In the genomic region with DNA sequence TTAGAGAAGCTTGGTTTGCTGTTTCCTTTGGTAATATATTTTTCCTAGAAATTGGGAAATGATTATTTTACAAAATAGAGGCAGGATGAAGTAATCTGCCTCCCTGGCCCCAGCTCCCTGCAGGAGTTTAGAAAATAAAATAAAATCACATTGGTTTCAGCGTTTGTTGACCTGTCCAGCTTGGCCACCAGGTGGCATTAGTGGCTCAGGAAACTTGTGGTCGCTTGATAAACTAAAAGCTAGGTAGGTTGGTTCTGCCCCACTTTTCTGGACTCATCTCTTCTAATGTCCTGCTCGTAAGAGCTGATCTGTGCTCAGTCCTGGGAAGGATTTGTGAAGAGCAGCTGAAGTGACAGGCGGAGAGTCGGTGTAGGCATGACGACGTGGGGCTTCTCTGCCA, we compare ENCODE assay signal across 8 mouse cellular contexts. TPM values are rescaled to one million over a fixed set of nuclear protein-coding genes. Genes with fewer than 3 reads are reported as not detected.
DNase-seq lines count a peak whose midpoint lies in the region; ATAC-seq and TF ChIP-seq lines count a peak whose summit lies in the region.
"Had no signal": no experiment of that assay in that cellular context is flagged by ENCODE, and none has a peak within 500 bp of the region (broad histone marks: within the 10 kb centered on the region; RNA-seq: fewer than 3 reads in every experiment).

No protein-coding gene starts in this region.

- no peaks in the 10 kb centered on the region for H3K9me3 ChIP-seq in hindbrain, postnatal 0 days (ENCODE audit: low read length)
- no peaks in the 10 kb centered on the region for H3K9me3 ChIP-seq in limb, embryonic 14.5 days (ENCODE audit: control insufficient read depth, low read length)
- H3K9me3 ChIP-seq: heart, embryonic 15.5 days had no signal

- DNase-seq in spleen, adult 2 months (ENCODE audit: low read depth in 1 of 2, low spot score in 2 of 2): peak; percentile 17 to 33
- no peak for DNase-seq in spleen, adult 12 weeks (ENCODE audit: low spot score)
- DNase-seq in cerebellum, postnatal 25 days: peak; percentile 81 to 87
- peak; percentile 89 for DNase-seq in hindbrain, postnatal 0 days (ENCODE audit: low spot score)
- peak; percentile 71 for DNase-seq in limb, embryonic 14.5 days (ENCODE audit: low spot score)
- DNase-seq in retina, postnatal 7 days (ENCODE audit: low read depth, low spot score): peak; percentile 54

- no peaks in the 10 kb centered on the region for H3K27me3 ChIP-seq in spleen, adult 2 months (ENCODE audit: control insufficient read depth, insufficient read depth, low read length)
- H3K27me3 ChIP-seq in hindbrain, postnatal 0 days (ENCODE audit: insufficient read depth, low read length): no peaks in the 10 kb centered on the region
- no peaks in the 10 kb centered on the region for H3K27me3 ChIP-seq in limb, embryonic 14.5 days (ENCODE audit: control insufficient read depth, insufficient read depth, low read length)

- ATAC-seq in activated CD4-positive, CD25-positive, alpha-beta regulatory T cell, adult 4 months: peak; percentile 36
- ATAC-seq in hindbrain, postnatal 0 days: peak; percentile 29; the same call in 1 of the 2 replicates
- ATAC-seq in limb, embryonic 14.5 days (ENCODE audit: low FRiP score, low read depth): no peak

- H3K4me1 ChIP-seq in spleen, adult 2 months (ENCODE audit: control insufficient read depth, insufficient read depth, insufficient read length): no peaks in the 10 kb centered on the region
- H3K4me1 ChIP-seq in hindbrain, postnatal 0 days (ENCODE audit: insufficient read depth, low read length): peaks cover 5% of the 10 kb centered on the region
- peaks cover 5% of the 10 kb centered on the region; the same call in 1 of the 2 replicates for H3K4me1 ChIP-seq in limb, embryonic 14.5 days (ENCODE audit: control insufficient read depth, insufficient read depth, low read length)

- TF ChIP-seq CTCF in spleen, adult 2 months (IDR thresholded peaks at IDR 0.05; ENCODE audit: extremely low read depth, insufficient read depth, insufficient read length, insufficient replicate concordance): peak; percentile 31; the same call in 1 of the 2 replicates
- TF ChIP-seq CTCF in hindbrain, postnatal 0 days (IDR thresholded peaks at IDR 0.05; ENCODE audit: low read depth): peak; percentile 87

- H3K36me3 ChIP-seq in spleen, adult 2 months (ENCODE audit: control insufficient read depth, insufficient read depth, low read length): peaks cover 38% of the 10 kb centered on the region
- peaks cover 30% of the 10 kb centered on the region for H3K36me3 ChIP-seq in hindbrain, postnatal 0 days (ENCODE audit: insufficient read depth, low read length)
- H3K36me3 ChIP-seq in limb, embryonic 14.5 days (ENCODE audit: control insufficient read depth, insufficient read depth, low read length): peaks cover 45% of the 10 kb centered on the region

- TF ChIP-seq POLR2A in spleen, adult 2 months (IDR thresholded peaks at IDR 0.05; ENCODE audit: low read depth, low read length): no peak
- TF ChIP-seq POLR2A in limb, embryonic 14.5 days (IDR thresholded peaks at IDR 0.05; ENCODE audit: borderline replicate concordance, extremely low read depth, insufficient read depth, insufficient read length): no peak

- H3K4me3 ChIP-seq in spleen, adult 2 months (ENCODE audit: extremely low read depth, insufficient read depth, insufficient read length): no peak overlapping the region
- H3K4me3 ChIP-seq in hindbrain, postnatal 0 days (ENCODE audit: low read length): no peak overlapping the region
- H3K4me3 ChIP-seq in limb, embryonic 14.5 days (replicated peaks; ENCODE audit: low read length): no peak overlapping the region
- H3K4me3 ChIP-seq: heart, embryonic 15.5 days had no signal

- no peak overlapping the region for H3K27ac ChIP-seq in spleen, adult 2 months (ENCODE audit: insufficient read depth, low read length)
- no peak overlapping the region for H3K27ac ChIP-seq in hindbrain, postnatal 0 days
- H3K27ac ChIP-seq in limb, embryonic 14.5 days (replicated peaks; ENCODE audit: low read depth, low read length): no peak overlapping the region
- H3K27ac ChIP-seq: heart, embryonic 15.5 days had no signal

- H3K4me2 ChIP-seq in hindbrain, postnatal 0 days (ENCODE audit: low read depth, low read length): no peak overlapping the region
- no peak overlapping the region for H3K4me2 ChIP-seq in limb, embryonic 14.5 days (replicated peaks; ENCODE audit: low read depth, low read length, severe bottlenecking)
- H3K4me2 ChIP-seq: heart, embryonic 15.5 days had no signal

- 76% methylated on average over 7 of the region's 7 CpGs for WGBS in spleen, adult 2 months
- 58% methylated on average over 7 of the region's 7 CpGs for WGBS in hindbrain, postnatal 0 days
- WGBS in limb, embryonic 14.5 days: 66% methylated on average over 7 of the region's 7 CpGs

- no peak overlapping the region for H3K9ac ChIP-seq in hindbrain, postnatal 0 days (replicated peaks; ENCODE audit: low read length)
- no peak overlapping the region for H3K9ac ChIP-seq in limb, embryonic 14.5 days (ENCODE audit: low read depth, low read length, severe bottlenecking)
- H3K9ac ChIP-seq: heart, embryonic 15.5 days had no signal

RNA-seq across cellular contexts. Expression of a gene that starts 9.0 kb away (rescaled TPM):
- polyA plus RNA-seq in spleen, adult 2 months (2012; rRNA removed): 10.4 and 11.0 TPM in 2 replicates
- polyA plus RNA-seq in activated CD4-positive, CD25-positive, alpha-beta regulatory T cell, adult 4 months (2017; shearing (Covaris generic)): 100 to 1,000 TPM; 158 to 174 TPM
- 16.6 and 25.4 TPM in 2 replicates for total RNA-seq in hindbrain, postnatal 0 days (2014; rRNA removed)
- polyA plus RNA-seq in hindbrain, postnatal 0 days (2015; fragmentation: Nextera tagmentation; extraction: Ambion mirVana): 53.2 and 55.2 TPM in 2 replicates
- 43.2 and 62.6 TPM in 2 replicates for polyA plus RNA-seq in limb, embryonic 14.5 days (2012; rRNA removed)
- polyA plus RNA-seq in limb, embryonic 14.5 days (2014; fragmentation: Nextera tagmentation; extraction: Ambion mirVana): 66.8 and 74.3 TPM in 2 replicates

RNA-seq across cellular contexts. Expression of a gene that starts 29.8 kb away (rescaled TPM):
- polyA plus RNA-seq in spleen, adult 2 months (2012; rRNA removed): not detected in 2 replicates
- polyA plus RNA-seq in activated CD4-positive, CD25-positive, alpha-beta regulatory T cell, adult 4 months (2017; shearing (Covaris generic)): not detected
- total RNA-seq in hindbrain, postnatal 0 days (2014; rRNA removed): 1.3 and 2.0 TPM in 2 replicates
- polyA plus RNA-seq in hindbrain, postnatal 0 days (2015; fragmentation: Nextera tagmentation; extraction: Ambion mirVana): 6.5 and 8.6 TPM in 2 replicates
- 29.5 and 59.8 TPM in 2 replicates for polyA plus RNA-seq in limb, embryonic 14.5 days (2012; rRNA removed)
- 40.0 and 55.3 TPM in 2 replicates for polyA plus RNA-seq in limb, embryonic 14.5 days (2014; fragmentation: Nextera tagmentation; extraction: Ambion mirVana)

RNA-seq across cellular contexts. Expression of a gene that starts 47.5 kb away (rescaled TPM):
- not detected in 2 replicates for polyA plus RNA-seq in spleen, adult 2 months (2012; rRNA removed)
- not detected for polyA plus RNA-seq in activated CD4-positive, CD25-positive, alpha-beta regulatory T cell, adult 4 months (2017; shearing (Covaris generic))
- not detected in 2 replicates for total RNA-seq in hindbrain, postnatal 0 days (2014; rRNA removed)
- not detected in 2 replicates for polyA plus RNA-seq in hindbrain, postnatal 0 days (2015; fragmentation: Nextera tagmentation; extraction: Ambion mirVana)
- not detected in 2 replicates for polyA plus RNA-seq in limb, embryonic 14.5 days (2012; rRNA removed)
- polyA plus RNA-seq in limb, embryonic 14.5 days (2014; fragmentation: Nextera tagmentation; extraction: Ambion mirVana): not detected in 2 replicates
- polyA plus RNA-seq: heart, embryonic 15.5 days had no signal

RNA-seq across cellular contexts. Expression of a gene that starts 57.5 kb away (rescaled TPM):
- polyA plus RNA-seq in spleen, adult 2 months (2012; rRNA removed): 0.02 and 0.61 TPM in 2 replicates
- polyA plus RNA-seq in activated CD4-positive, CD25-positive, alpha-beta regulatory T cell, adult 4 months (2017; shearing (Covaris generic)): not detected
- 0.21 and 0.32 TPM in 2 replicates for total RNA-seq in hindbrain, postnatal 0 days (2014; rRNA removed)
- polyA plus RNA-seq in hindbrain, postnatal 0 days (2015; fragmentation: Nextera tagmentation; extraction: Ambion mirVana): 1.1 and 1.4 TPM in 2 replicates
- 0.77 and 2.1 TPM in 2 replicates for polyA plus RNA-seq in limb, embryonic 14.5 days (2012; rRNA removed)
- 4.8 and 7.3 TPM in 2 replicates for polyA plus RNA-seq in limb, embryonic 14.5 days (2014; fragmentation: Nextera tagmentation; extraction: Ambion mirVana)
